Mouse (Mus musculus): ENCODE results near the gene Id1. TPM values are rescaled to one million over a fixed set of nuclear protein-coding genes. Genes with fewer than 3 reads are reported as not detected.

Id1 gene
- total RNA-seq (2021), result 10 to 100 TPM; 37.8 to 57.0 TPM

- DNase-seq (ENCODE audit: low spot score), result peak; percentile 91
- intact Hi-C loops (cut with DNase I), result no loop called here
Observed at GRCm38 (mm10) chr2:152736090-152736601, at the start of gene Id1. Gene Id1, plus strand, starts transcription at chr2:152736251.

- intact Hi-C loops (cut with DNase I), result loop anchor here (10.0 kb wide), 1 partner anchor 328 kb away; the partner anchor contains the start of gene Pdrg1
- no peak for DNase-seq (ENCODE audit: low spot score)
Observed at GRCm38 (mm10) chr2:152686399-152686798, 49.7 kb upstream of the Id1 start.

- peak; percentile 92 for DNase-seq (ENCODE audit: low spot score)
- intact Hi-C loops (cut with DNase I), result loop anchor here (10.0 kb wide), 1 partner anchor 328 kb away; the partner anchor contains the start of gene Pdrg1
Observed at GRCm38 (mm10) chr2:152686806-152687267, 49.2 kb upstream of the Id1 start, which contains the start of gene Mcts2. Gene Mcts2, plus strand, starts transcription at chr2:152687035.

GRCm38 (mm10) chr2:152691564-152692217, 44.4 kb upstream of the Id1 start:
- intact Hi-C loops (cut with DNase I), result no loop called here
- DNase-seq (ENCODE audit: low spot score), result no peak

- peak; percentile 47 for DNase-seq (ENCODE audit: low spot score)
- intact Hi-C loops (cut with DNase I), result no loop called here
Observed at GRCm38 (mm10) chr2:152693233-152693632, 42.8 kb upstream of the Id1 start.

- DNase-seq (ENCODE audit: low spot score), result no peak
- intact Hi-C loops (cut with DNase I), result no loop called here
Observed at GRCm38 (mm10) chr2:152693735-152694134, 42.3 kb upstream of the Id1 start.

- no peak for DNase-seq (ENCODE audit: low spot score)
- intact Hi-C loops (cut with DNase I), result loop anchor here (1.0 kb wide), 1 partner anchor 137 kb away; the partner anchor contains the start of gene Bcl2l1
Observed at GRCm38 (mm10) chr2:152694708-152695107, 41.3 kb upstream of the Id1 start.

- DNase-seq (ENCODE audit: low spot score), result no peak
- intact Hi-C loops (cut with DNase I), result loop anchor here (1.0 to 2.0 kb wide), 2 partner anchors 47 to 70 kb away; no protein-coding TSS in a partner anchor
Observed at GRCm38 (mm10) chr2:152696016-152696415, 40.0 kb upstream of the Id1 start.

GRCm38 (mm10) chr2:152696476-152697164, 39.4 kb upstream of the Id1 start:
- intact Hi-C loops (cut with DNase I), result loop anchor here (1.0 to 2.0 kb wide), 2 partner anchors 46 to 70 kb away; no protein-coding TSS in a partner anchor
- DNase-seq (ENCODE audit: low spot score), result peak; percentile 81

- no peak for DNase-seq (ENCODE audit: low spot score)
- intact Hi-C loops (cut with DNase I), result no loop called here
Observed at GRCm38 (mm10) chr2:152700138-152700537, 35.9 kb upstream of the Id1 start.

GRCm38 (mm10) chr2:152700725-152701124, 35.3 kb upstream of the Id1 start:
- DNase-seq (ENCODE audit: low spot score), result no peak
- intact Hi-C loops (cut with DNase I), result no loop called here

GRCm38 (mm10) chr2:152703596-152704255, 32.3 kb upstream of the Id1 start:
- DNase-seq (ENCODE audit: low spot score), result no peak
- intact Hi-C loops (cut with DNase I), result no loop called here

- DNase-seq (ENCODE audit: low spot score), result no peak
- intact Hi-C loops (cut with DNase I), result no loop called here
Observed at GRCm38 (mm10) chr2:152704256-152704605, 31.8 kb upstream of the Id1 start.

- DNase-seq (ENCODE audit: low spot score), result no peak
- intact Hi-C loops (cut with DNase I), result no loop called here
Observed at GRCm38 (mm10) chr2:152704811-152705370, 31.2 kb upstream of the Id1 start.

- intact Hi-C loops (cut with DNase I), result no loop called here
- DNase-seq (ENCODE audit: low spot score), result peak; percentile 77
Observed at GRCm38 (mm10) chr2:152705993-152706571, 30.0 kb upstream of the Id1 start.

GRCm38 (mm10) chr2:152707186-152707585, 28.9 kb upstream of the Id1 start:
- intact Hi-C loops (cut with DNase I), result loop anchor here (1.0 kb wide), 1 partner anchor 32 kb away; no protein-coding TSS in a partner anchor
- no peak for DNase-seq (ENCODE audit: low spot score)

- DNase-seq (ENCODE audit: low spot score), result peak; percentile 96
- intact Hi-C loops (cut with DNase I), result loop anchor here (1.0 to 2.0 kb wide), 2 partner anchors 15 to 32 kb away; no protein-coding TSS in a partner anchor
Observed at GRCm38 (mm10) chr2:152707627-152708026, 28.4 kb upstream of the Id1 start.

- intact Hi-C loops (cut with DNase I), result loop anchor here (2.0 kb wide), 1 partner anchor 14 kb away; no protein-coding TSS in a partner anchor
- DNase-seq (ENCODE audit: low spot score), result no peak
Observed at GRCm38 (mm10) chr2:152709066-152709465, 27.0 kb upstream of the Id1 start.

GRCm38 (mm10) chr2:152716241-152716772, 19.7 kb upstream of the Id1 start:
- no peak for DNase-seq (ENCODE audit: low spot score)
- intact Hi-C loops (cut with DNase I), result no loop called here

Measured in heart, postnatal 25 days (tissue).